Mouse (Mus musculus) liver, postnatal 0 days (tissue): Measurements from ENCODE around the gene Sco1.

Experiments
- CTCF ChIP-seq: sonication (generic); IDR thresholded peaks from 2 replicates; pipeline ENCODE4 v1.5.1; 2016; ENCODE audit warnings: antibody characterized with exemption, low read depth
- EP300 ChIP-seq: IDR thresholded peaks from 2 replicates; pipeline ENCODE4 v1.6.1; 2016; ENCODE audit warnings: antibody characterized with exemption, low read depth, mild to moderate bottlenecking

GRCm38 (mm10) chr11:67047199-67047598, 5.3 kb upstream of the Sco1 start:
- TF ChIP-seq CTCF = no peak
- no peak for TF ChIP-seq EP300
